Mouse (Mus musculus) kidney, adult 2 months (tissue): ENCODE data around the gene Trim44.

Source experiments
- CTCF ChIP-seq: fragments of 200-500 bp; conservative IDR thresholded peaks from 2 replicates; pipeline ENCODE4 v1.5.1; 2011; ENCODE audit warnings: low read depth, mild to moderate bottlenecking, control low read depth, low read length, moderate library complexity, mixed read lengths; ENCODE audit not compliant: insufficient read depth, insufficient read length
- POLR2A ChIP-seq: fragments of 200-500 bp; IDR thresholded peaks from one replicate; pipeline ENCODE4 v1.6.1; 2011; ENCODE audit warnings: low read depth, low read length, control low read depth

GRCm38 (mm10) chr2:102253204-102253603, 154.4 kb downstream of the Trim44 start:
- no peak for TF ChIP-seq CTCF
- TF ChIP-seq POLR2A = no peak
